Mouse (Mus musculus) heart, adult 9 months (tissue): ENCODE results near the gene Ptprc.

Source experiments
- DNase-seq, 2 experiments: peaks; one replicate each; pipeline ENCODE4 v3.0.0; 2022; ENCODE audit warnings: low spot score in 2 of 2

Gene Ptprc

DNA sequence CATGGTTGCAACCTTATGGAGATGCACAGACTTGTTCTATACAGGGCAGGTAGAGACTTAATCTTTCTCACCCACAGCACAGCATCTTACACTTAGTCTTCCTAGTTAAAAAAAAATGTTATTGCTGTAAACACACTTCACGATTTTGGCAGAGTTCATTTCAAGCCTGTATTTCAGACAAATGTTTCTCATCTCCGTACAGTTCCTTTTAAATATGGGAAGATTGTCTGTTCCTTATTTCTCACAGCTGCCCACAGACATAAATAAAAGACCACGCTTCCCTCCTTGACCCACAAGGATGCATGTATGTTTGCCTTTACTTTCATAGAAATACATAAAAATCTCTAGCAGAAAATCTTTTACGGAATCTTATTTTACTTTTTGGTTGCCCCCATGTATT lies 22.4 kb downstream of the Ptprc start:
- no peak for DNase-seq

GRCm38 (mm10) chr1:138148844-138149243 lies 26.7 kb downstream of the Ptprc start:
- DNase-seq = no peak

GRCm38 (mm10) chr1:138145571-138145970 lies 29.9 kb downstream of the Ptprc start:
- no peak for DNase-seq

DNA sequence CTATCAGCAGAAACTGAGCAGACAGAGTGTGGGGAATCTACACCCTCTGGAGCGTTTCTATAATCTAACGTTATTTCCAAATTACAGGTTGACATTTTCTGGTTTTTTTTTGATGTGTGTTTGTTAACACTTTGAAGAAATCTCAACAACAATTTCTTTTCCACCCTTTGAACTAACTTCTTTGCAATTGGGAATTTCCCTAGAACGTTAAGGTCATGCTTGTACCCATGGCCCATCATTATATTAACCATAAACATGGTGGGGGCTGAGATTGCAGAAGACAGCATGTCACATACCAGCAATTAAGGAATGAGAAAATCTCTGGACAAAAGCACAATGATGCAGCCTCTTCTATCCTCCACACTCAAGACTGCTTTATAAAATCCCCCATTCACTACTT lies 30.4 kb downstream of the Ptprc start:
- DNase-seq = no peak

DNA sequence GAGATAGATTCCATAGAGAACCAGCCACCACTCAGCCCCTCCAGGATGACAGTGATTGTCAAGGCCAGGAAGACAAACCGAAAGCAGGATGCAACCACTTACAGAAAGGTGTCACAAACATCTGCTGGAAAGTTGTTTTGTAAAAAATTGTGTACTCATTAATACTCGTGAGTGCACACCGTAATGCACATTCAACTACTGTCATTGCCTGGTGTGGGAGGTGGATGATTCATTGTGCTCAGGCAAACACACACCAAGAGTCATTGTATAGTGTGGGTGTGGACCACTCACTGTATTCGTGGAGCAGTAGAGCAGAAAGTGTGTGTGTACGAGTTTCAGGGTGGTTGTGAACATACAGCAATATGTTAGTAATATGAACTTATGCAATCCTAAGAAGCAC lies 31.1 kb downstream of the Ptprc start:
- DNase-seq = no peak

GRCm38 (mm10) chr1:138140769-138141168 lies 34.7 kb downstream of the Ptprc start:
- no peak for DNase-seq

DNA sequence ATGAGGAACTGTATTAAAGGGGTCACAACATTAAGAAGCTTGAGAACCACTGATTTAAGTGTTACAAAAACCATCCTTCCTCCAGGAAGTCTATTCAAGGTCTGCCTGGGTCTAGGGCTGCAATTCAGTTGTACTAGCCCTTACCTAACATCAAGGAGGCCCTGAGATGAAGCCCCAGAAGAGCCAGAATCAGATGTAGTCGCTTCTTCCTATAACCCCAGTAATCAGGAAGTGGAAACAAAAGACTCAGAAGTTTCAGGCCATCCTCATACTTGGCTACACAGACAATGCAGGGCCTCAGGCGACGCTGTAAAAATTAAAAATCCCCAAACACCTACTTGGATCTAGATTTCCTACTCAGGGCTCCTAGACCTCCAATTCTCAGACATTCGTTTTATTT lies 37.8 kb downstream of the Ptprc start:
- no peak for DNase-seq

- no peak for DNase-seq
These were observed 38.4 kb downstream of the Ptprc start for GRCm38 (mm10) chr1:138137024-138137577.

DNA sequence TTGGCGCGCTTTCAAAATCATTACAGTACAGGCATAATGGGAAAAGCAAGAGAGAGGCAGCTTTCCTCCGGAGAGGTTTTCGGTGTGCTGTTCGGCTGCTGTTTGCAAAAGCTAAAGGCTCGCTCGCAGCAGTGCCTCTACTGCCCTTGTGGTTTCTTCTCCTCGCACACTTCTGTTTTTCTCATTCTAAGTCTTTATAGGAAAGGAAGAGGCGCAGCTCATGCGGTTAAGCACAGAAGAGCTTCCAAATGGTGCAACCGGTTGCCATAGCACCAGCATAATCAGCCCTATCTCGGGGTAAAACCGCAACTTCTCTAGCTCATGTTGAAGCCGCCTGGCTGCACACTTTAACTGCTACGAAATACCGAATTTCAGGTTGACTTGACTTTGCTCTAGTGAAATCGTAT lies 39.1 kb downstream of the Ptprc start:
- DNase-seq = peak; percentile 53 to 76

- DNase-seq = no peak
These were observed 39.7 kb downstream of the Ptprc start for GRCm38 (mm10) chr1:138135637-138136372.

- no peak for DNase-seq
These were observed 40.4 kb downstream of the Ptprc start for GRCm38 (mm10) chr1:138135117-138135516.

- DNase-seq = no peak
These were observed 41.2 kb downstream of the Ptprc start for GRCm38 (mm10) chr1:138134324-138134723.

DNA sequence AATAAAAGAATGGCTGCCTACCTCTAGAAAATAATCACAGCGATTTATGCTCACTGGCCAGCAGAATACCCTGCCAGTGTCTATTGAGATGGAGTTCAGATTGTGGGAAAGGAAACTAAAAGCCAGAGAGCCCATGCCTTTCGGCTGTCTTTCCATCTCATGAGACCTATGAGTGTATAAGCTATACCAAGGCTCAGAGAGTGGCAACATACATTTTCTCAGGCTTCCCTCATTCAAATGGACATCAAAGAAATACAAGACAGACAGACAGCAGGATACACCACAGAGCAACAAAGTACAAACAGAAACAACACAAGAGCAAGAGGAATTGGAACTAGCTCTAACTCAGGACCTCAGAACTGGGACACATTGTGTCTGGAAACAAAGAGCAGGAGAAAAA lies 43.8 kb downstream of the Ptprc start:
- DNase-seq = no peak

DNA sequence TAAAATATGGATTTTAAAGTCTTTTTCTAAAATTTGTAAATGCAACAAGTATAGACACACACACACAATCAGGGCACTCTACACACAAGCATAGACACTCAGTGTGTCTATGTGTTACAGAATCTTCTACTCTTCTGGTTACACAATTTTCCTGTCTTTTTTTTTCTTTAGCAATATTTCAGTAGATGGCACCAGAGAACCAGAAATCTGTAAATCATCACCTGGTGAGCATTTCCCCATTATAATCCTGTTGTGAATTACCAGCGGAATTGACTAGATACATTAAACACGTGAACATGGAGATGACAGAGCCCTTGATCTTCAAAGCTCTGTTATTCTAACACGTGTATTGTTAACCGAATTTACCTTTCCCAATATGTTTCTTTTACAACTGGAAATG lies 45.4 kb downstream of the Ptprc start:
- no peak for DNase-seq

GRCm38 (mm10) chr1:138126843-138127242 lies 48.7 kb downstream of the Ptprc start:
- DNase-seq = no peak

GRCm38 (mm10) chr1:138125281-138125680 lies 50.2 kb downstream of the Ptprc start:
- no peak for DNase-seq

GRCm38 (mm10) chr1:138123866-138124265 lies 51.6 kb downstream of the Ptprc start:
- DNase-seq = no peak

GRCm38 (mm10) chr1:138119895-138120294 lies 55.6 kb downstream of the Ptprc start:
- DNase-seq = no peak

DNA sequence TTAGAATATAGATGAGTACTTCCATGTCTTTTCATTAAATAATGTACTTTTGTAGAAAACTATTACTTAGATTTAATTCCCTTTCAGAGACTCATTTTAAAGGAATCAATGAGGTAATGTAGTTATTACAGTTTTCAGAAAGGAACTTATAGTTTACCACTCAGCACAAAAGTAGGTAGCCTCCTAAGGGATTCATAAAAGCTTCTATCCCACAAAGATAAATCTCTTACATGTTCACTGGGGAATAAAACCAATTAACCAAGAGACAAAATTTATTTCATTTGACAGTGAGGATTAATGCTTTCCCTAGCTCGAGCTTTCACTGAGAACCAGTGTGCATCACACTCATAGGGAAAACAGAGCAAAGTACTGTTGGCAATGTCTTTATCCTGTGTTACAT lies 82.3 kb downstream of the Ptprc start:
- DNase-seq = no peak

- DNase-seq = no peak
These were observed 89.7 kb downstream of the Ptprc start for GRCm38 (mm10) chr1:138085810-138086209.

- DNase-seq = no peak
These were observed 91.8 kb downstream of the Ptprc start for GRCm38 (mm10) chr1:138083707-138084106.

DNA sequence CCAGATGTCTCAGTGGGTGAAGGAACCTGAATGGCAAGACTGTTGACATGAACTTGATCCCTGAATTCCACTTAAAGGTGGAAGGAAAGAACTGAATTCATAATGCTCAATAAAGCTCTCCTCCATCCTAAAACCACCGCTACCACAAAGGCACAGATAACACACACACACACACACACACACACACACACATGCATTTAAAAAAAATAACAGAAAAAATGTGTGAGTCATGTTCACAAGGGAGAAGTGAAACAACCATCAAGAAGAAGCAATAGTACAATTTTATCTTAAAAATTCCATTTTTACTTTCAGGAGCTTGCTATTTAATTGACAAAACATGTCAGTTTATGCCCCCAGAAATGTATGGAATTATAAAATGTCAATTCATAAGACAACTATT lies 95.2 kb downstream of the Ptprc start:
- DNase-seq = no peak

DNA sequence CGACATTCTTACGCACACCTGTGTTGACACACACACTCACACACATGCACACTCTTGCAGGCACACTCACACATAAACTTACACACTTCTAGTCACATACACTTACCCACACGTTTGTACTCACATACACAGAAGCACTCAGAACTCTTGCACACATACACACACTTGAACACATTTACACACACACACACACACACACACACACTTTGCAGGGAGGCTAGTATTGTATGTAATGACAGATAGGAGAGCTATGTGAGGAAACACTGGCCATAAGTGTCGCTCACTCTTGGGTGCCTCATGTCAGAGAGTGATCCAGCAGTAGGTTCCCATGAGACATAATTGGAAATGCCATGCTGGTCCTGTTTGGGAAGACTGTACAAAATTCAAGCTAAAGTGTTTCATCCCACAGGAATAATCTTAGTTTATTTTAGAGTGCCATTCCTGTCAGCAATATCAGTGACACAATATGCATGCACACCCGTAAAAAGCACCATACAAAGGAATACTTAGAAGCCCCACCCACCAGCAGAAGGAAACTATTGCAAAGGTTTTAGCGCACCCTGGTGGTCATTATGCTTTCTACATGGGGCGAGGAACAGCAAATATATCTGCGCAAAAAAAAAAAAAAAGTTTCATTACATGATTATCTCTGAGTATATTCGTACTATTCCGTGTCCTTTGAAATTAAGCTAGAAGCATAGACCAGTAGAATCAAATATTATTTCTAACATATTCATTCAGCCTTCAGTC lies 131.1 kb downstream of the Ptprc start:
- DNase-seq = peak; percentile 15 to 71
